Mouse (Mus musculus) macrophage (primary cell): Measurements from ENCODE around the gene Ahr. TPM values are rescaled to one million over a fixed set of nuclear protein-coding genes. Genes with fewer than 3 reads are reported as not detected.

Experiments
- H3K27ac ChIP-seq: fragments of 350-480 bp; formaldehyde crosslinking; 2 replicates; pipeline ENCODE4 v1.9.0; 2021
- H3K36me3 ChIP-seq: fragments of 350-480 bp; formaldehyde crosslinking; 2 replicates; pipeline ENCODE4 v1.9.0; 2021; ENCODE audit errors: inconsistent target
- H3K4me3 ChIP-seq: fragments of 350-480 bp; formaldehyde crosslinking; 2 replicates; pipeline ENCODE4 v1.9.0; 2021; ENCODE audit errors: inconsistent target
- H3K79me2 ChIP-seq: fragments of 350-480 bp; formaldehyde crosslinking; 2 replicates; pipeline ENCODE4 v1.9.0; 2021; ENCODE audit errors: inconsistent target
- WGBS: methylation state at CpG from one replicate; pipeline ENCODE4 v1.1.7; 2026; ENCODE audit warnings: inconsistent platforms; ENCODE audit not compliant: missing documents; 5-methylcytosine and 5-hydroxymethylcytosine counted together
- polyA plus RNA-seq: library from polyadenylated mRNA; stranded (reverse); fragments of 250-400 nt; gene quantifications from 3 replicates; pipeline ENCODE4 v1.2.4, GENCODE M21; 2018; ENCODE audit warnings: inconsistent platforms

Ahr gene
- polyA plus RNA-seq, 1 experiment from 2014 or later, result 1.2 TPM

- H3K27ac ChIP-seq, result no peak overlapping the region
- H3K36me3 ChIP-seq, result no peaks in the 10 kb centered on the region
- no peaks in the 10 kb centered on the region for H3K79me2 ChIP-seq
- no peak overlapping the region for H3K4me3 ChIP-seq
Measured at GRCm38 (mm10) chr12:35530587-35530986, 4.3 kb downstream of the Ahr start.

- H3K36me3 ChIP-seq, result no peaks in the 10 kb centered on the region
- no peak overlapping the region for H3K4me3 ChIP-seq
- 64% methylated on average over 6 of the region's 6 CpGs for WGBS
- H3K27ac ChIP-seq, result no peak overlapping the region
- H3K79me2 ChIP-seq, result no peaks in the 10 kb centered on the region
Measured at GRCm38 (mm10) chr12:35527429-35527828, 7.4 kb downstream of the Ahr start.

GRCm38 (mm10) chr12:35522585-35523103 is 12.2 kb downstream of the Ahr start:
- WGBS, result 91% methylated on average over 9 of the region's 9 CpGs
- Histone ChIP-seq H3K4me3 (no peak overlapping the region), H3K79me2 (no peaks in the 10 kb centered on the region), H3K27ac (no peak overlapping the region), H3K36me3 (no peaks in the 10 kb centered on the region)

- H3K27ac ChIP-seq, result no peak overlapping the region
Measured at GRCm38 (mm10) chr12:35515621-35516020, 19.2 kb downstream of the Ahr start.

GRCm38 (mm10) chr12:35514671-35515070 is 20.2 kb downstream of the Ahr start:
- Histone ChIP-seq H3K4me3 (no peak overlapping the region), H3K36me3 (no peaks in the 10 kb centered on the region), H3K79me2 (no peaks in the 10 kb centered on the region), H3K27ac (no peak overlapping the region)
- WGBS, result 95% methylated on average over 2 of the region's 2 CpGs

More at GRCm38 (mm10) chr12:35515621-35516020, 19.2 kb downstream of the Ahr start:
- H3K79me2 ChIP-seq, result no peaks in the 10 kb centered on the region
- no peaks in the 10 kb centered on the region for H3K36me3 ChIP-seq
- WGBS, result 98% methylated on average over 3 of the region's 3 CpGs
- H3K4me3 ChIP-seq, result no peak overlapping the region

DNA sequence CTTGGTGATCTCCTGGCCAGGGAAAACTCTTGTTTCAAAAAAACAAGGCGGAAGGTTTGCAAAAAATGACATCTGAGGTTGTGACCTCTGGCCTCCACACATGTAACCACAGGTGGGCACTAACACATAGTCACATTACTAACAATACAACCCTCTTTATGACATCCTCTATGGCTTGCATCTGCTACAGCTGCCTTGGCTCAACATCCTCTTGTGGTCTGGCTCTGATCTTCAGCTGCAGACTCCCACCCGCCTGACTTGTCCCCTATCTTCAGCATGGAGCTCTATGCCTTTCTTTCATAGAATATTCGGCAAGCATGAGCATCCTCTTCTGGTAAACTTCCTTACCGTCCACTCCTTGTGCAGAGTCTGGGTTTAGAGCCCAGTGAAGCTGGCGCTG is 24.1 kb downstream of the Ahr start:
- no peak overlapping the region for H3K4me3 ChIP-seq
- no peaks in the 10 kb centered on the region for H3K79me2 ChIP-seq
- H3K27ac ChIP-seq, result no peak overlapping the region
- H3K36me3 ChIP-seq, result no peaks in the 10 kb centered on the region
- 100% methylated on average over 5 of the region's 5 CpGs for WGBS

DNA sequence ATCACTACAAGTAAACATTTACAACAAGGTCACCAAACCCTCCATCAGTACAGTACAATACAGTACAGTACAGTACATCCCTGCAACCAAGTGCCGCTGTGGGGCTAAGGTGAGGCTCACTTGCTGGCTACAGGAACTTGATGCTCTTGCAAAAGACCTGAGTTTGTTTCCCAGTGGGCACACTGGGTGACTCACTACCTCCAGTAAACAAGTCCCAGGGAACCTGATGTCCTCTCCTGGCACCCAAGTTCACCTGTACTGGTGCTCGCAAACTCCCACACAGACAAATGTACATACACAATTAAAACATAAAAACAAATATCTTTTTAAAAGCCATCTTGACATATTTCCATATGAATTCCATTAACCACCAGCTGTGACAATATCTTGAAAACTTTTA is 28.5 kb downstream of the Ahr start:
- WGBS, result 93% methylated on average over 2 of the region's 2 CpGs
- H3K79me2 ChIP-seq, result no peaks in the 10 kb centered on the region
- H3K36me3 ChIP-seq, result no peaks in the 10 kb centered on the region
- H3K4me3 ChIP-seq, result no peak overlapping the region
- no peak overlapping the region for H3K27ac ChIP-seq

GRCm38 (mm10) chr12:35504081-35504480 is 30.8 kb downstream of the Ahr start:
- WGBS, result 97% methylated on average over 15 of the region's 15 CpGs

DNA sequence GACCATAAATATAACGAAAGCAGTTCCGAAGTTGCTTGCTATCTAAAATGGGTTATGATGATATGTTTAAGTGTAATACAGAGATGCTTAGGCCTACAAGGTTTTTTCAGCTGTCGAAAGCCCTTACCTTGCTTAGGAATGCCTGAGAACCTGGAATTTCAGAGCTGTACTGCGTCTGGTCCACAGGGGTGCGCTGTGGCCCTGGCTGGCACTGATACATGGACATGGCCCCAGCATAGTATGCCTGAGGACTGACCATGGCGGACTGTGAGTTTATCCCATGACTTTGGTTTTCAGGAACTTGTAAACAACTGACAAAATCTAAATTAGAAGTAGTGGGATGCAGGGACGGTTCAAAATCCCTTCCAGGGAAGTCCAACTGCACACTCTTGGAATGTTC is 31.3 kb downstream of the Ahr start:
- no peaks in the 10 kb centered on the region for H3K36me3 ChIP-seq
- no peak overlapping the region for H3K27ac ChIP-seq
- H3K79me2 ChIP-seq, result no peaks in the 10 kb centered on the region
- no peak overlapping the region for H3K4me3 ChIP-seq
- WGBS, result 95% methylated on average over 7 of the region's 7 CpGs

More at GRCm38 (mm10) chr12:35504081-35504480, 30.8 kb downstream of the Ahr start:
- Histone ChIP-seq H3K36me3 (no peaks in the 10 kb centered on the region), H3K79me2 (no peaks in the 10 kb centered on the region), H3K4me3 (no peak overlapping the region), H3K27ac (no peak overlapping the region)

- H3K79me2 ChIP-seq, result no peaks in the 10 kb centered on the region
- H3K27ac ChIP-seq, result no peak overlapping the region
- H3K36me3 ChIP-seq, result no peaks in the 10 kb centered on the region
- 94% methylated on average over 2 of the region's 2 CpGs for WGBS
- H3K4me3 ChIP-seq, result no peak overlapping the region
Measured at GRCm38 (mm10) chr12:35501476-35501875, 33.4 kb downstream of the Ahr start.

DNA sequence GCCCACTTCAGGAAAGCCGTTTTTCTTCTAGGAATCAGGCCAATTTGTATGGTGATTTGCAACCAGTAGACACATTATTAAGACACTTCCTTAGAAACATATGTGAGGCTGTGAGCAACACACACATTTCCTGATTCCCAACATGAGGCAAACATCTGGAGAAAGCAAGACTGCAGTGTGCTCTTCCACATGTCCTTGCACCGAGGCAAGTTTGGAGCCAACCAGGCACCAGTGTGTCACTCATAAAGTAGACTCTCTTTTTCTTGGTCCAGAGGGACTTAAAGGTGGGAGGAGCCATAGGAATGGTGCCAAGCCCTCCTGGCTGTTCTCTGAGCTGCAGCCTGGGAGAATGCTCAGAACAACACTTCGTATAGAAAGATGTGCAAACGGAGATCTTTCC is 39.6 kb downstream of the Ahr start:
- Histone ChIP-seq H3K27ac (no peak overlapping the region), H3K36me3 (no peaks in the 10 kb centered on the region), H3K79me2 (no peaks in the 10 kb centered on the region), H3K4me3 (no peak overlapping the region)
- WGBS, result 72% methylated on average over 4 of the region's 4 CpGs

- H3K4me3 ChIP-seq, result no peak overlapping the region
- no peaks in the 10 kb centered on the region for H3K79me2 ChIP-seq
- 56% methylated on average over 2 of the region's 2 CpGs for WGBS
- H3K36me3 ChIP-seq, result no peaks in the 10 kb centered on the region
- no peak overlapping the region for H3K27ac ChIP-seq
Measured at GRCm38 (mm10) chr12:35480764-35481163, 54.1 kb downstream of the Ahr start.

GRCm38 (mm10) chr12:35478906-35479305 is 55.9 kb downstream of the Ahr start:
- Histone ChIP-seq H3K27ac (no peak overlapping the region), H3K36me3 (no peaks in the 10 kb centered on the region)
- WGBS, result 73% methylated on average over 5 of the region's 5 CpGs

DNA sequence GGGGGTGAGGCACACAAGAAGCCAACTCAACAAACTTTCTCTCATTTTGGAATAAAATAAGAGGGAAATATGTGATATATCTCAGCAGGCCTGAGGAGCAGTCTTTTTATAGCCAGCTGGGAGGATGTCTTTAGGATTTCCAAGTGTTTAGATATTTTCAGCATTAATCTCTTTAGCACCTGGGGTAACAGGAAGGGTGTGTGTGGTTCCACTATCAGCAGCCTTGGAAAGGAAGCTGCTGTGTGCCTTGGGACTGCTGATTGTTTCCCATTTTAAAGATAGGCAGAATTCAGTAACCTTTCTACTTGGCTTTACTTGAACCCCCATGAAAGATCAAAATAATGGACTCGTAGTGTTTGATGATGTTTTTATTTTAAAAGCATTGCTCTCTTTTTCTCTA is 71.4 kb downstream of the Ahr start:
- Histone ChIP-seq H3K79me2 (no peaks in the 10 kb centered on the region), H3K27ac (no peak overlapping the region), H3K4me3 (no peak overlapping the region), H3K36me3 (no peaks in the 10 kb centered on the region)
- WGBS, result 87% methylated on average over 1 of the region's 1 CpGs

More at GRCm38 (mm10) chr12:35478906-35479305, 55.9 kb downstream of the Ahr start:
- no peaks in the 10 kb centered on the region for H3K79me2 ChIP-seq
- H3K4me3 ChIP-seq, result no peak overlapping the region

DNA sequence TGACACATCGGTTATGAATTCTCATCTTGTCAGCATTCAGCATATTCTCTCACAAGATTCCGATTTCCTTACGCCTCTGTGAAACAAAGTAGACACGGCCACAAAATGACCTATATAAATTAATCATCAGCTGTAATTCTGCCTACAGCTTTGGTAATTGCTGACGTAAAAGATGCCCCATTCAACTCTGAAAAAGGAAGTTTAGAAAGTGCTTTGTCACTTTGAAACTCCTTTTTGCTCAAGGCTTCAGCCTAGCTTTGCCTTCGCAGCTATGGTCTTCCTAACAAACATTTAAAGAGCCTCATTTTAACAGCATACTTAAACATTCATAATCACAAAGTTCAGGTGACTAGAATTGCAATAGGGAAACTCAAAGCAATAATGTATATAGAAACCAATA is 72.2 kb downstream of the Ahr start:
- Histone ChIP-seq H3K79me2 (no peaks in the 10 kb centered on the region), H3K36me3 (no peaks in the 10 kb centered on the region), H3K4me3 (no peak overlapping the region), H3K27ac (no peak overlapping the region)
- 41% methylated on average over 6 of the region's 6 CpGs for WGBS

DNA sequence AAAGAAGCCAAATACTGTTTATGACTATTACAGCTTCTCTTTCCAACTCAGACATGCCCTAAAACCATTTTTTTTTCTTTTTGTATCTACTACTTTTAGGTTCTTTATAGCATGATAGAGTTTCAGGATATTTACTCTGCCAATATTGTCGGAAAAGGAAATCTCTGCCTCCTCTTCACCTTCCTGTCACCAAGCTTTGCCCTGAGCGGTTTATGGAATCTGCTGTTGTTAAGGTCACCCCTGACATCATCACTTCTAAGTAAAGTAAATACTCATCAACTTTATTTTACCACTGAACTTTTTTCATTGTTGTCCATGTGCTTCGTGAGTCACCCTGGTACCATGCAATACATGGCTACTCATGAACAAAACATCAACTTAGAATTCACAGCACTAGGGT is 75.2 kb downstream of the Ahr start:
- no peak overlapping the region for H3K4me3 ChIP-seq
- no peaks in the 10 kb centered on the region for H3K36me3 ChIP-seq
- WGBS, result 89% methylated on average over 3 of the region's 3 CpGs
- H3K27ac ChIP-seq, result no peak overlapping the region
- H3K79me2 ChIP-seq, result no peaks in the 10 kb centered on the region
